8 mouse cellular contexts compared by ENCODE assay signal in genomic region chr11:3761339-3761738, GRCm38 (mm10).
A peak's percentile ranks its signal among the peaks of the same experiment; 100 is the strongest.
DNase-seq lines count a peak whose midpoint lies in the region; ATAC-seq lines count a peak whose summit lies in the region.

No protein-coding gene starts in this region.

- H3K9ac ChIP-seq in limb, embryonic 13.5 days: peak overlapping the region; percentile 74
- peak overlapping the region; percentile 12; the same call in 1 of the 2 replicates for H3K9ac ChIP-seq in stomach, embryonic 15.5 days

- H3K36me3 ChIP-seq in limb, embryonic 13.5 days: no peaks in the 10 kb centered on the region
- H3K36me3 ChIP-seq in stomach, embryonic 15.5 days: no peaks in the 10 kb centered on the region

- 3% methylated on average over 11 of the region's 11 CpGs for WGBS in limb, embryonic 13.5 days
- WGBS in stomach, embryonic 15.5 days: 15% methylated on average over 11 of the region's 11 CpGs

- H3K4me2 ChIP-seq in limb, embryonic 13.5 days (replicated peaks): peak overlapping the region; percentile 96
- peak overlapping the region; percentile 95 for H3K4me2 ChIP-seq in stomach, embryonic 15.5 days

- no peaks in the 10 kb centered on the region for H3K9me3 ChIP-seq in limb, embryonic 13.5 days
- no peaks in the 10 kb centered on the region for H3K9me3 ChIP-seq in stomach, embryonic 15.5 days

- H3K27ac ChIP-seq in limb, embryonic 13.5 days: no peak overlapping the region
- H3K27ac ChIP-seq in stomach, embryonic 15.5 days: no peak overlapping the region

- H3K27me3 ChIP-seq in limb, embryonic 13.5 days: peaks cover 54% of the 10 kb centered on the region
- peaks cover 35% of the 10 kb centered on the region for H3K27me3 ChIP-seq in stomach, embryonic 15.5 days (replicated peaks)

- H3K4me1 ChIP-seq in limb, embryonic 13.5 days: peaks cover 12% of the 10 kb centered on the region
- no peaks in the 10 kb centered on the region for H3K4me1 ChIP-seq in stomach, embryonic 15.5 days

- peak; percentile 52 to 56 for DNase-seq in cerebellum, adult 18-20 months
- DNase-seq in cerebellum, adult 11 months: no peak
- DNase-seq in retina, embryonic 14.5 days (ENCODE audit: low spot score): peak; percentile 27
- DNase-seq in retina, postnatal 1 day: no peak
- DNase-seq in thymus, postnatal 4 days: no peak
- no peak for DNase-seq in natural killer cell, adult 2 months (ENCODE audit: low spot score in 2 of 2)

- peak overlapping the region; percentile 65 for H3K4me3 ChIP-seq in limb, embryonic 13.5 days
- peak overlapping the region; percentile 50 for H3K4me3 ChIP-seq in stomach, embryonic 15.5 days (replicated peaks)

- no peak for ATAC-seq in limb, embryonic 13.5 days (ENCODE audit: low FRiP score, low read depth)
- ATAC-seq in stomach, embryonic 15.5 days (ENCODE audit: insufficient read depth, low FRiP score, low read depth): no peak

Comparison
In these comparisons a context has a peak if more than half of its experiments do, and no peak if none do; other contexts are left out.
1. DNase-seq: peak in cerebellum, adult 18-20 months (2 of 2) and retina, embryonic 14.5 days (single experiment); none in cerebellum, adult 11 months (single experiment), retina, postnatal 1 day (single experiment), thymus, postnatal 4 days (single experiment) and natural killer cell, adult 2 months (0 of 2).